Mouse (Mus musculus): ENCODE measurements around the gene Derl3. TPM values are rescaled to one million over a fixed set of nuclear protein-coding genes. Genes with fewer than 3 reads are reported as not detected.
"Not testable (repeated sequence)": the region's sequence is repeated elsewhere in the genome, so short reads cannot be mapped to it uniquely, and the experiment has no call there.

The Derl3 gene
- polyA plus RNA-seq (2014; fragmentation: Nextera tagmentation; extraction: Ambion mirVana): 2.2 and 2.6 TPM in 2 replicates

GRCm38 (mm10) chr10:75893089-75893750, at the start of gene Derl3:
Gene Derl3, plus strand, starts transcription at chr10:75893413.
- H3K9me3 ChIP-seq (ENCODE audit: control insufficient read depth, low read length): no peaks in the 10 kb centered on the region
- H3K27me3 ChIP-seq (replicated peaks; ENCODE audit: control insufficient read depth, insufficient read depth, low read length): no peaks in the 10 kb centered on the region
- peaks cover 5% of the 10 kb centered on the region; the same call in 1 of the 2 replicates for H3K4me1 ChIP-seq (replicated peaks; ENCODE audit: control insufficient read depth, insufficient read depth, low read length)
- ATAC-seq (replicated peaks; ENCODE audit: low FRiP score, low TSS enrichment, low read depth) (peak; percentile 100), DNase-seq (ENCODE audit: low spot score) (peak; percentile 96)
- peak within 1 kb of the TSS; percentile 83 for H3K4me2 ChIP-seq (ENCODE audit: low read length)
- H3K9ac ChIP-seq (ENCODE audit: low read length): peak within 1 kb of the TSS; percentile 46
- H3K36me3 ChIP-seq (ENCODE audit: control insufficient read depth, insufficient read depth, low read length): peaks cover 35% of the 10 kb centered on the region
- peak within 1 kb of the TSS; percentile 38 for H3K4me3 ChIP-seq (ENCODE audit: low read depth, low read length)
- 0 out of 2 replicates have a peak within 1 kb of the TSS, but pooled peaks have one; percentile 3 for H3K27ac ChIP-seq (ENCODE audit: low read depth)
- 3% methylated on average over 51 of the region's 51 CpGs for WGBS

- not testable (repeated sequence) for H3K4me3 ChIP-seq (ENCODE audit: low read depth, low read length); H3K27ac ChIP-seq (ENCODE audit: low read depth); DNase-seq (ENCODE audit: low spot score); H3K4me2 ChIP-seq (ENCODE audit: low read length); ATAC-seq (replicated peaks; ENCODE audit: low FRiP score, low TSS enrichment, low read depth); H3K27me3 ChIP-seq (replicated peaks; ENCODE audit: control insufficient read depth, insufficient read depth, low read length); H3K4me1 ChIP-seq (replicated peaks; ENCODE audit: control insufficient read depth, insufficient read depth, low read length); H3K9ac ChIP-seq (ENCODE audit: low read length); H3K9me3 ChIP-seq (ENCODE audit: control insufficient read depth, low read length); H3K36me3 ChIP-seq (ENCODE audit: control insufficient read depth, insufficient read depth, low read length)
- 78% methylated on average over 6 of the region's 6 CpGs for WGBS
Measured at GRCm38 (mm10) chr10:75843898-75844297, 49.3 kb upstream of the Derl3 start.

GRCm38 (mm10) chr10:75844800-75845199, 48.4 kb upstream of the Derl3 start:
- Histone ChIP-seq H3K4me2 (ENCODE audit: low read length) (no peak overlapping the region), H3K27ac (ENCODE audit: low read depth) (no peak overlapping the region), H3K9me3 (ENCODE audit: control insufficient read depth, low read length) (no peaks in the 10 kb centered on the region), H3K4me1 (replicated peaks; ENCODE audit: control insufficient read depth, insufficient read depth, low read length) (no peaks in the 10 kb centered on the region; the same call in 1 of the 2 replicates), H3K9ac (ENCODE audit: low read length) (no peak overlapping the region), H3K4me3 (ENCODE audit: low read depth, low read length) (no peak overlapping the region), H3K36me3 (ENCODE audit: control insufficient read depth, insufficient read depth, low read length) (no peaks in the 10 kb centered on the region), H3K27me3 (replicated peaks; ENCODE audit: control insufficient read depth, insufficient read depth, low read length) (no peaks in the 10 kb centered on the region)
- WGBS: 63% methylated on average over 1 of the region's 1 CpGs
- DNase-seq (ENCODE audit: low spot score) (no peak), ATAC-seq (replicated peaks; ENCODE audit: low FRiP score, low TSS enrichment, low read depth) (no peak)

- WGBS: 81% methylated on average over 6 of the region's 6 CpGs
- ATAC-seq (replicated peaks; ENCODE audit: low FRiP score, low TSS enrichment, low read depth): no peak
- H3K27me3 ChIP-seq (replicated peaks; ENCODE audit: control insufficient read depth, insufficient read depth, low read length): no peaks in the 10 kb centered on the region
Measured at GRCm38 (mm10) chr10:75845306-75845930, 47.8 kb upstream of the Derl3 start.

DNA sequence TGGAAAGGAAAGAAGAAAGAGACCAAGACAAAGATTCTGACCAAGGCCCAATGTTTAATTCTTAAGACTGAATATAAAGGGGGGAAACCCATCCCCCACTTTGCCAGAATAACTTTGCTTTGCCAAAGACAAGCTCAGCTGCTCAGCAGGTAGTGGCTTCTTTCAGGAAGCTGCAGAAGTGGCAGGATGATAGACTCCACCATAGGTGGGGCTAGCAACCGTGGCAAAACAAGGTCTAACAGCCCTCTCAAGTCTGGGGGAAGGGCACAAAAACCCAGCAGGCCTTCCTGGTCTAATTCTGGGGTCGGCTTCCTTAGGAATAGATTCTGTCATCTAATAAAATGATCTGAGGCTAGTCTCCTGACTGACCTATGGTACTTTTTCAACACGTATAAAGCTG, 44.8 kb upstream of the Derl3 start:
- Histone ChIP-seq H3K36me3 (ENCODE audit: control insufficient read depth, insufficient read depth, low read length) (no peaks in the 10 kb centered on the region), H3K4me3 (ENCODE audit: low read depth, low read length) (no peak overlapping the region), H3K27me3 (replicated peaks; ENCODE audit: control insufficient read depth, insufficient read depth, low read length) (no peaks in the 10 kb centered on the region), H3K9me3 (ENCODE audit: control insufficient read depth, low read length) (no peaks in the 10 kb centered on the region), H3K27ac (ENCODE audit: low read depth) (no peak overlapping the region), H3K9ac (ENCODE audit: low read length) (no peak overlapping the region), H3K4me2 (ENCODE audit: low read length) (no peak overlapping the region), H3K4me1 (replicated peaks; ENCODE audit: control insufficient read depth, insufficient read depth, low read length) (peaks cover 12% of the 10 kb centered on the region)
- WGBS: 36% methylated on average over 3 of the region's 3 CpGs
- no peak for DNase-seq (ENCODE audit: low spot score)
- no peak for ATAC-seq (replicated peaks; ENCODE audit: low FRiP score, low TSS enrichment, low read depth)

More at GRCm38 (mm10) chr10:75845306-75845930, 47.8 kb upstream of the Derl3 start:
- H3K9me3 ChIP-seq (ENCODE audit: control insufficient read depth, low read length): no peaks in the 10 kb centered on the region
- H3K4me3 ChIP-seq (ENCODE audit: low read depth, low read length): no peak overlapping the region
- H3K27ac ChIP-seq (ENCODE audit: low read depth): no peak overlapping the region
- H3K4me1 ChIP-seq (replicated peaks; ENCODE audit: control insufficient read depth, insufficient read depth, low read length): no peaks in the 10 kb centered on the region; the same call in 1 of the 2 replicates
- H3K9ac ChIP-seq (ENCODE audit: low read length): no peak overlapping the region
- no peak overlapping the region for H3K4me2 ChIP-seq (ENCODE audit: low read length)
- no peaks in the 10 kb centered on the region for H3K36me3 ChIP-seq (ENCODE audit: control insufficient read depth, insufficient read depth, low read length)
- no peak for DNase-seq (ENCODE audit: low spot score)

DNA sequence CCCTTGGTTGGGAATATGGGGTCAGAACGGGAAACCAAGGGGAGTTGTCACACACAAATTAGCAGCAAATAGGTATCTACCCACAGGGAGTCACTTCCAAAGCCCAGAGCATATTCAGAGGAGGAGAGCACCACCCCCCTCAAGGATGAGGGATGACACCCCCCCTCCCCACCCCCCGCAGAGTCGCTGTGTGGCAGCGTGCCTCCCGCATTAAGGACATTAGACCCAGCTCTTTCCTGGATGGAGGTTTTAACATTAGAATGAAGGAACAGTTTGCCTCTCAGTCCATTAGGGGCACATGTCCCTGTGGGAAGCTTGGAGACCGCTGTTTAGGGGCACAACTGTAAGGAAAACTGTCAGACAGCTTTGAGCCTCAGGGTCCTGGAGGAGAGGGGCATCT, 42.1 kb upstream of the Derl3 start:
- WGBS: 12% methylated on average over 6 of the region's 6 CpGs
- Histone ChIP-seq H3K4me3 (ENCODE audit: low read depth, low read length) (no peak overlapping the region), H3K4me2 (ENCODE audit: low read length) (peak overlapping the region; percentile 4; the same call in 1 of the 2 replicates), H3K36me3 (ENCODE audit: control insufficient read depth, insufficient read depth, low read length) (no peaks in the 10 kb centered on the region), H3K4me1 (replicated peaks; ENCODE audit: control insufficient read depth, insufficient read depth, low read length) (peaks cover 12% of the 10 kb centered on the region), H3K27ac (ENCODE audit: low read depth) (peak overlapping the region; percentile 33; the same call in 1 of the 2 replicates), H3K9ac (ENCODE audit: low read length) (no peak overlapping the region), H3K9me3 (ENCODE audit: control insufficient read depth, low read length) (no peaks in the 10 kb centered on the region), H3K27me3 (replicated peaks; ENCODE audit: control insufficient read depth, insufficient read depth, low read length) (no peaks in the 10 kb centered on the region)
- DNase-seq (ENCODE audit: low spot score) (no peak), ATAC-seq (replicated peaks; ENCODE audit: low FRiP score, low TSS enrichment, low read depth) (no peak)

GRCm38 (mm10) chr10:75851681-75852080, 41.5 kb upstream of the Derl3 start:
- Histone ChIP-seq H3K4me2 (ENCODE audit: low read length) (0 out of 2 replicates have a peak overlapping the region, but pooled peaks have one; percentile 4), H3K27me3 (replicated peaks; ENCODE audit: control insufficient read depth, insufficient read depth, low read length) (no peaks in the 10 kb centered on the region), H3K4me3 (ENCODE audit: low read depth, low read length) (no peak overlapping the region), H3K4me1 (replicated peaks; ENCODE audit: control insufficient read depth, insufficient read depth, low read length) (peaks cover 12% of the 10 kb centered on the region), H3K9ac (ENCODE audit: low read length) (0 out of 2 replicates have a peak overlapping the region, but pooled peaks have one; percentile 13), H3K9me3 (ENCODE audit: control insufficient read depth, low read length) (no peaks in the 10 kb centered on the region), H3K27ac (ENCODE audit: low read depth) (peak overlapping the region; percentile 33; the same call in 1 of the 2 replicates), H3K36me3 (ENCODE audit: control insufficient read depth, insufficient read depth, low read length) (peaks cover under 1% of the 10 kb centered on the region; the same call in 1 of the 2 replicates)
- ATAC-seq (replicated peaks; ENCODE audit: low FRiP score, low TSS enrichment, low read depth) (no peak), DNase-seq (ENCODE audit: low spot score) (no peak)
- 37% methylated on average over 3 of the region's 3 CpGs for WGBS

DNA sequence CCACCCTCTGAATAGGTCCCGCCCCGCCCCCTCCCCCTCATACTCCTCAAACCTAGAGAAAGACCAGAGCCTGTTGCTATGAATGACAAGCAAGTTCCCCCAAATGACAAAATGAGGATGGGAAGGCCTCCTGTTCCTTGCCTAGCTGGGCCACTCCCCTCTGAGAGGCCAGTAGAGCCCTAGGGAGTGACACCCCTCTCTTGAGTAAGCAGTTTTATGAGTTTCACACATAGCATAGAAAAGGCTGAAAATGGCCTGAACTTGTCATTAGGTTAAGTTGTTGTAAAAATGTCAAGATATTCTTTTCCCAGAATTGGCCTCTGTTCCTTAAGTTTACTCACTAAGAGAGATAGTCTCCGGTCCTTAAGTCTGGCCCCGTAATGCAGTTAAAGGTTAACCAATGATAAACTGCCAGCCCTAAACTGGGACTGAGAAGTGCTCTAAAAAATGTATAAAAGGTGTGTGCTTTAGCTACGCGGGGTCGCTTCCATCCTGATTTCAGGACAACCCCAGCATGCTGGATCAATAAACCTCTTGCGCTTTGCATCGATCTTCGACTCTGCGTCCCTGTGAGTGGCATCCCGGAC, 40.6 kb upstream of the Derl3 start:
- Histone ChIP-seq H3K4me1 (replicated peaks; ENCODE audit: control insufficient read depth, insufficient read depth, low read length) (peaks cover 12% of the 10 kb centered on the region), H3K36me3 (ENCODE audit: control insufficient read depth, insufficient read depth, low read length) (peaks cover 10% of the 10 kb centered on the region), H3K27me3 (replicated peaks; ENCODE audit: control insufficient read depth, insufficient read depth, low read length) (no peaks in the 10 kb centered on the region), H3K9ac (ENCODE audit: low read length) (no peak overlapping the region), H3K9me3 (ENCODE audit: control insufficient read depth, low read length) (no peaks in the 10 kb centered on the region), H3K4me3 (ENCODE audit: low read depth, low read length) (no peak overlapping the region), H3K4me2 (ENCODE audit: low read length) (no peak overlapping the region), H3K27ac (ENCODE audit: low read depth) (no peak overlapping the region)
- ATAC-seq (replicated peaks; ENCODE audit: low FRiP score, low TSS enrichment, low read depth) (peak; percentile 47), DNase-seq (ENCODE audit: low spot score) (no peak)
- WGBS: 72% methylated on average over 12 of the region's 12 CpGs

All from intestine, embryonic 14.5 days (tissue).